8 mouse cellular contexts compared by ENCODE assay signal in genomic region chr8:123477737-123478258, GRCm38 (mm10). TPM values are rescaled to one million over a fixed set of nuclear protein-coding genes. Genes with fewer than 3 reads are reported as not detected.
DNase-seq lines count a peak whose midpoint lies in the region; ATAC-seq and TF ChIP-seq lines count a peak whose summit lies in the region.

Afg3l1 (plus strand) TSS chr8:123477903.

- no peaks in the 10 kb centered on the region for H3K27me3 ChIP-seq in heart, embryonic 11.5 days (ENCODE audit: control insufficient read depth, insufficient read depth, low read length)
- no peaks in the 10 kb centered on the region for H3K27me3 ChIP-seq in kidney, embryonic 16.5 days (ENCODE audit: insufficient read depth, low read length)
- H3K27me3 ChIP-seq in liver, adult 2 months (ENCODE audit: control insufficient read depth, insufficient read depth, low read length): no peaks in the 10 kb centered on the region
- H3K27me3 ChIP-seq in myocyte (ENCODE audit: control insufficient read depth, insufficient read depth, insufficient read length): no peaks in the 10 kb centered on the region
- H3K27me3 ChIP-seq in splenic B cell, adult 2 months (ENCODE audit: control insufficient read depth, insufficient read depth, low read length, poor library complexity, severe bottlenecking): no peaks in the 10 kb centered on the region

- peaks cover 9% of the 10 kb centered on the region for H3K4me1 ChIP-seq in heart, embryonic 11.5 days (ENCODE audit: control insufficient read depth, insufficient read depth, low read length)
- peaks cover 13% of the 10 kb centered on the region for H3K4me1 ChIP-seq in kidney, embryonic 16.5 days (ENCODE audit: insufficient read depth, low read length)
- peaks cover 19% of the 10 kb centered on the region for H3K4me1 ChIP-seq in liver, adult 2 months (ENCODE audit: control insufficient read depth, insufficient read depth, low read length)

- peaks cover 12% of the 10 kb centered on the region; the same call in 1 of the 2 replicates for H3K79me2 ChIP-seq in liver, adult 2 months (ENCODE audit: control insufficient read depth, insufficient read depth, low read length)
- peaks cover 23% of the 10 kb centered on the region for H3K79me2 ChIP-seq in myocyte (ENCODE audit: control insufficient read depth, insufficient read depth)

- peak within 1 kb of the TSS; percentile 97 for H3K27ac ChIP-seq in heart, embryonic 11.5 days (ENCODE audit: low read depth, low read length)
- peak within 1 kb of the TSS; percentile 95 for H3K27ac ChIP-seq in kidney, embryonic 16.5 days (ENCODE audit: low read length)
- peak within 1 kb of the TSS; percentile 94 for H3K27ac ChIP-seq in liver, adult 2 months (replicated peaks; ENCODE audit: insufficient read depth, low read depth, low read length)

- DNase-seq in B cell, adult 2 months: peak; percentile 93 to 96
- DNase-seq in brain, adult 2 months (ENCODE audit: low read depth, low spot score): peak; percentile 95
- peak; percentile 65 for DNase-seq in liver, adult 2 months (ENCODE audit: extremely low read depth, low read depth, low spot score)
- DNase-seq in splenic B cell, adult 2 months (ENCODE audit: low read depth, low spot score): peak; percentile 93

- peak within 1 kb of the TSS; percentile 88 for H3K9ac ChIP-seq in heart, embryonic 11.5 days (ENCODE audit: low read depth, low read length)
- H3K9ac ChIP-seq in kidney, embryonic 16.5 days (replicated peaks; ENCODE audit: low read length): peak within 1 kb of the TSS; percentile 86
- H3K9ac ChIP-seq in liver, adult 2 months (ENCODE audit: low read depth, low read length): peak within 1 kb of the TSS; percentile 97

- TF ChIP-seq CTCF in liver, adult 2 months (IDR thresholded peaks at IDR 0.05; ENCODE audit: low read depth, low read length): no peak

- H3K4me2 ChIP-seq in heart, embryonic 11.5 days: peak within 1 kb of the TSS; percentile 89
- peak within 1 kb of the TSS; percentile 84 for H3K4me2 ChIP-seq in kidney, embryonic 16.5 days (replicated peaks; ENCODE audit: low read depth, low read length)
- H3K4me2 ChIP-seq in myocyte (ENCODE audit: low read depth): peak within 1 kb of the TSS; percentile 88

- peak within 1 kb of the TSS; percentile 90 for H3K4me3 ChIP-seq in heart, embryonic 11.5 days (ENCODE audit: low read depth, low read length)
- H3K4me3 ChIP-seq in kidney, embryonic 16.5 days (ENCODE audit: low read length): peak within 1 kb of the TSS; percentile 64
- peak within 1 kb of the TSS; percentile 88 for H3K4me3 ChIP-seq in liver, adult 2 months (ENCODE audit: insufficient read depth, low read depth, low read length)
- peak within 1 kb of the TSS; percentile 55 for H3K4me3 ChIP-seq in myocyte

- TF ChIP-seq POLR2A in liver, adult 2 months (IDR thresholded peaks at IDR 0.05; ENCODE audit: extremely low read depth, insufficient read depth, low read length): peak; percentile 54; the same call in 1 of the 2 replicates
- TF ChIP-seq POLR2A in myocyte (IDR thresholded peaks at IDR 0.05; ENCODE audit: insufficient read length, low read depth): peak; percentile 82

- H3ac ChIP-seq in myocyte (ENCODE audit: control insufficient read depth, insufficient read length): peak within 1 kb of the TSS; percentile 34

- no peaks in the 10 kb centered on the region for H3K9me3 ChIP-seq in heart, embryonic 11.5 days (replicated peaks; ENCODE audit: control insufficient read depth, low read length)
- no peaks in the 10 kb centered on the region for H3K9me3 ChIP-seq in kidney, embryonic 16.5 days (ENCODE audit: low read length)

- ATAC-seq in erythroblast, adult 5-6 weeks (replicated peaks; ENCODE audit: low FRiP score, poor library complexity, severe bottlenecking): peak; percentile 89
- ATAC-seq in heart, embryonic 11.5 days (replicated peaks; ENCODE audit: insufficient number of reproducible peaks, low FRiP score, low TSS enrichment): peak; percentile 93
- ATAC-seq in kidney, embryonic 16.5 days (ENCODE audit: low FRiP score, low TSS enrichment): peak; percentile 93

- peaks cover 12% of the 10 kb centered on the region for H3K36me3 ChIP-seq in heart, embryonic 11.5 days (ENCODE audit: control insufficient read depth, insufficient read depth, low read length)
- peaks cover 12% of the 10 kb centered on the region; the same call in 1 of the 2 replicates for H3K36me3 ChIP-seq in kidney, embryonic 16.5 days (ENCODE audit: insufficient read depth, low read length)
- peaks cover 5% of the 10 kb centered on the region; the same call in 1 of the 2 replicates for H3K36me3 ChIP-seq in liver, adult 2 months (ENCODE audit: control insufficient read depth, insufficient read depth, low read length)
- H3K36me3 ChIP-seq in myocyte (ENCODE audit: control insufficient read depth, insufficient read depth): peaks cover 14% of the 10 kb centered on the region
- peaks cover 3% of the 10 kb centered on the region; the same call in 1 of the 2 replicates for H3K36me3 ChIP-seq in splenic B cell, adult 2 months (ENCODE audit: control insufficient read depth, insufficient read depth, low read length, poor library complexity, severe bottlenecking)

- WGBS in heart, embryonic 11.5 days (ENCODE audit: insufficient replicate concordance): under 1% methylated on average over 58 of the region's 58 CpGs
- WGBS in kidney, embryonic 16.5 days: 0% methylated on average over 56 of the region's 58 CpGs
- under 1% methylated on average over 57 of the region's 58 CpGs for WGBS in liver, adult 2 months

TF ChIP-seq in myocyte, 11 proteins besides CTCF, POLR2A, EP300 and RAD21:
- TF ChIP-seq POLR2AphosphoS2 (IDR thresholded peaks at IDR 0.05; ENCODE audit: insufficient read length, low read depth): peak; percentile 73
- peak in 2 of 3 experiments; percentile 4 to 30 for TF ChIP-seq MYOG (IDR thresholded peaks at IDR 0.05; ENCODE audit: control insufficient read depth in 1 of 3, insufficient read depth in 1 of 3, insufficient read length in 2 of 3, low read depth in 2 of 3)
- TF ChIP-seq TCF12 (IDR thresholded peaks at IDR 0.05; ENCODE audit: insufficient read depth, poor library complexity, severe bottlenecking): no peak
- TF ChIP-seq MAX (IDR thresholded peaks at IDR 0.05; ENCODE audit: low read depth): no peak
- TF ChIP-seq TCF3 (IDR thresholded peaks at IDR 0.05; ENCODE audit: insufficient read length, low read depth): no peak
- TF ChIP-seq E2F4 (IDR thresholded peaks at IDR 0.05; ENCODE audit: insufficient read depth): no peak
- peak in 1 of 3 experiments; percentile 15 for TF ChIP-seq MYOD1 (IDR thresholded peaks at IDR 0.05; ENCODE audit: control insufficient read depth in 1 of 3, insufficient read length in 2 of 3, low read depth in 2 of 3)
- TF ChIP-seq CEBPB (IDR thresholded peaks at IDR 0.05; ENCODE audit: insufficient read depth, poor library complexity, severe bottlenecking): no peak
- TF ChIP-seq SRF (IDR thresholded peaks at IDR 0.05; ENCODE audit: control insufficient read depth, insufficient read length, low read depth): peak; percentile 23

RNA-seq across cellular contexts. Expression of gene Afg3l1, which starts in this region (rescaled TPM):
- 6.1 and 10.4 TPM in 2 replicates for total RNA-seq in erythroblast, adult 5-6 weeks (2015; ENCODE audit: low replicate concordance)
- 2.6 and 6.7 TPM in 2 replicates for total RNA-seq in erythroblast, adult 5-6 weeks (2017; ENCODE audit: low replicate concordance)
- 29.8 and 32.9 TPM in 2 replicates for polyA plus RNA-seq in heart, embryonic 11.5 days (2014; fragmentation: Nextera tagmentation; extraction: Ambion mirVana)
- 59.4 and 65.9 TPM in 2 replicates for polyA plus RNA-seq in kidney, embryonic 16.5 days (2015; fragmentation: Nextera tagmentation; extraction: Ambion mirVana)
- 22.8 and 26.0 TPM in 2 replicates for total RNA-seq in liver, adult 2 months (2014; rRNA removed)
- 36.3 and 37.8 TPM in 2 replicates for polyA plus RNA-seq in liver, adult 2 months (2012; rRNA removed)
- polyA plus RNA-seq in myocyte (2012; fragmentation: generic; extraction: Trizol): 35.0 TPM

Comparison
In these comparisons a context has a peak if more than half of its experiments do, and no peak if none do; other contexts are left out.
1. Peak in every context shown above with its lines: DNase-seq, ATAC-seq, H3K4me3 ChIP-seq and H3K27ac ChIP-seq.